Mouse (Mus musculus) liver, embryonic 12.5 days (tissue): Measurements from ENCODE around the gene 1700001P01Rik. TPM values are rescaled to one million over a fixed set of nuclear protein-coding genes. Genes with fewer than 3 reads are reported as not detected.

Experiments used
- ATAC-seq: fragments of 200-750 bp; cut with Nextera tagmentation; 2 replicates; pipeline ENCODE4 v1.8.0; 2017; ENCODE audit warnings: moderate number of reproducible peaks, mild to moderate bottlenecking, moderate library complexity
- H3K27ac ChIP-seq: fragments of 300-500 bp; sonication (generic); 2 replicates; pipeline ENCODE4 v1.5.1; 2016; ENCODE audit warnings: mild to moderate bottlenecking
- H3K27me3 ChIP-seq: fragments of 300-500 bp; sonication (generic); replicated peaks from 2 replicates; pipeline ENCODE4 v1.6.1; 2016; ENCODE audit warnings: mild to moderate bottlenecking, moderate library complexity
- H3K36me3 ChIP-seq: fragments of 300-500 bp; sonication (generic); 2 replicates; pipeline ENCODE4 v1.6.1; 2016; ENCODE audit warnings: mild to moderate bottlenecking, moderate library complexity
- H3K4me1 ChIP-seq: fragments of 300-500 bp; sonication (generic); 2 replicates; pipeline ENCODE4 v1.6.1; 2016
- H3K4me2 ChIP-seq: fragments of 300-500 bp; sonication (generic); 2 replicates; pipeline ENCODE4 v1.6.1; 2016; ENCODE audit warnings: mild to moderate bottlenecking, moderate library complexity
- H3K4me3 ChIP-seq: fragments of 300-500 bp; sonication (generic); 2 replicates; pipeline ENCODE4 v1.5.1; 2016; ENCODE audit warnings: mild to moderate bottlenecking, moderate library complexity
- H3K9ac ChIP-seq: fragments of 300-500 bp; sonication (generic); 2 replicates; pipeline ENCODE4 v1.6.1; 2016; ENCODE audit warnings: mild to moderate bottlenecking, moderate library complexity
- H3K9me3 ChIP-seq: fragments of 300-500 bp; sonication (generic); replicated peaks from 2 replicates; pipeline ENCODE4 v1.6.1; 2016; ENCODE audit warnings: mild to moderate bottlenecking, moderate library complexity
- WGBS: fragments of 180-500 bp; shearing (Covaris S2); methylation state at CpG from one replicate; pipeline ENCODE4 v1.1.7; 2016; ENCODE audit not compliant: insufficient replicate concordance; 5-methylcytosine and 5-hydroxymethylcytosine counted together
- polyA plus RNA-seq: library from polyadenylated mRNA; unstranded; fragments of >200 nt; fragmentation: Nextera tagmentation; extraction: Ambion mirVana; gene quantifications from 2 replicates; pipeline ENCODE4 v1.2.1, GENCODE M21; 2016

The 1700001P01Rik gene
- polyA plus RNA-seq, 1 experiment from 2014 or later = not detected

DNA sequence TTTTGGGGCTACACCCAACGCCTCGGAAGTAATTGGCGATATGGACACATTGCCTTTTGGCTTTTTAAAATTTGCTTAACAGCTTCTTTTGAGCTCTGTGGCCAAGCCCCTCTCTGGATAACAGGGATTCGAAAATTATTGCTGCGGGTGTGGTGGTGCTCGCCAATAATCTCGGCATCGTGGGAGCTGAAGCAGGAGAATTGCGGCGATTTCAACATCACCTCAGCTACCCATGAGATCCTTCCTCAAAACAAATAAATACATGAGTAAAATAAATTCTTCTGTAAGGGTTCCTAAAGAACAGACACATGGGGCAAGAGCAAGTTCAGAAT, 6.8 kb upstream of the 1700001P01Rik start:
- WGBS = under 1% methylated on average over 10 of the region's 10 CpGs
- ATAC-seq = no peak; the same call in 1 of the 2 replicates

DNA sequence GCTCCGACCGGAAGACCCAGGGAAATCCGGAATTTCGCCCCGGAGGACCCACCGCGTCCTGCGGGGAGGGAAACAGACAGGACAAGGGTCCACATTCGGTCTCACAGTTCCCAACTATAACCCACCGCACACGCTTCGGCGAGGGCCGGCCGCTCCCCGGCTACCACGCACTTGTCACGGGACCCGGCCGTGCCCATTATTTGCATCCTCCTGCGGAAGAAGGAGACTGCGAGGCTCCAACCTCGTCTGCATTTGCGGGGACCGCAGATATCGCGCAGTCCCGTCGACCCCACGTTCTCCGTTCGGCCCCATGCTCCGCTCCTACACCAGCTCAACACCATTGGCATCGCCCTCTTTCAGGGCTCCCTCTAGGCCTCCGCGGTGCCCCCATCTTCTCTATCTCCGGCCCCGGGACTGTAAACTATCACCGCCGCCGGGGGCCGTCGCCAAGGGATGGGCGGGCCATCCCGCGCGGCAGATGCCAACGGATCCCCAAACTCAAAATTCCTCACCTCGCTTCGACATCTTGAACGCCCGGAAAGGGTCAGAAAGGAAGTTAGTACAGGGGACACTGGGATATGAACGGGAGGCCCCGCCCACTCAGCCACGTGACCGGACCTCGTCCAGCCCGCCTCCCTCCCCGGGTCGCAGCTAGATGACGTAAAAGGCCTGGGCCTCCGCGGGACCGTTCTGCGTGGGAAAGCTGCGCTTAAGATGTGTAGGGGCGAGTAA, 6.3 kb upstream of the 1700001P01Rik start, which contains the start of gene Rpl23:
Rpl23 (minus strand) TSS at position 606 of the 732 bp plus-strand sequence.
- peak; percentile 90 for ATAC-seq
- peak within 1 kb of the TSS; percentile 91 for H3K9ac ChIP-seq

More for the DNA sequence above, 6.8 kb upstream of the 1700001P01Rik start:
- Histone ChIP-seq H3K36me3 (peaks cover 43% of the 10 kb centered on the region), H3K27ac (peak overlapping the region; percentile 88), H3K27me3 (no peaks in the 10 kb centered on the region; the same call in 1 of the 2 replicates), H3K4me2 (peak overlapping the region; percentile 74), H3K9ac (peak overlapping the region; percentile 64), H3K4me1 (peaks cover 36% of the 10 kb centered on the region), H3K4me3 (peak overlapping the region; percentile 80), H3K9me3 (no peaks in the 10 kb centered on the region)

DNA sequence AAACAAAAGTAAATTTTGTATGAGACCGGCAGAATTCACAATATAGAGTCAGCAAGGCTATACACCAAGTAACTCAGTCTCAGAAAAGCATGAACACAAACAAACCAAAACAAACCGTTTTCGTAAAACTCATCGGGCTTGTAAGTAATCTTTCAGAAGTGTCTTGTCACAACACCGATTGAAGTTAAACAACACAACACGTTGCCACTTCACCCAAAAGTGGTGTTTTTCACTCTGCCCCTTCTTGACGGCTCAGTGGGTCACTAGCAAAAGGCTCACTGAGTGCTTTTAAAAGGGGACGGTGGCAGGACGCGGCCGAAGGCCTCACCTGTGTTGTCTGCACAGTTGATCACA, 5.7 kb upstream of the 1700001P01Rik start:
- Histone ChIP-seq H3K27ac (peak overlapping the region; percentile 88), H3K9me3 (no peaks in the 10 kb centered on the region), H3K9ac (peak overlapping the region; percentile 91), H3K36me3 (peaks cover 54% of the 10 kb centered on the region), H3K4me3 (peak overlapping the region; percentile 80), H3K4me2 (peak overlapping the region; percentile 74), H3K27me3 (no peaks in the 10 kb centered on the region), H3K4me1 (peaks cover 36% of the 10 kb centered on the region)
- ATAC-seq = no peak
- under 1% methylated on average over 11 of the region's 11 CpGs for WGBS

More for the DNA sequence above, 6.3 kb upstream of the 1700001P01Rik start, which contains the start of gene Rpl23:
- Histone ChIP-seq H3K9me3 (no peaks in the 10 kb centered on the region), H3K27me3 (no peaks in the 10 kb centered on the region; the same call in 1 of the 2 replicates), H3K4me1 (peaks cover 36% of the 10 kb centered on the region), H3K4me2 (peak within 1 kb of the TSS; percentile 74), H3K27ac (peak within 1 kb of the TSS; percentile 88), H3K36me3 (peaks cover 49% of the 10 kb centered on the region), H3K4me3 (peak within 1 kb of the TSS; percentile 80)
- WGBS = under 1% methylated on average over 67 of the region's 67 CpGs

DNA sequence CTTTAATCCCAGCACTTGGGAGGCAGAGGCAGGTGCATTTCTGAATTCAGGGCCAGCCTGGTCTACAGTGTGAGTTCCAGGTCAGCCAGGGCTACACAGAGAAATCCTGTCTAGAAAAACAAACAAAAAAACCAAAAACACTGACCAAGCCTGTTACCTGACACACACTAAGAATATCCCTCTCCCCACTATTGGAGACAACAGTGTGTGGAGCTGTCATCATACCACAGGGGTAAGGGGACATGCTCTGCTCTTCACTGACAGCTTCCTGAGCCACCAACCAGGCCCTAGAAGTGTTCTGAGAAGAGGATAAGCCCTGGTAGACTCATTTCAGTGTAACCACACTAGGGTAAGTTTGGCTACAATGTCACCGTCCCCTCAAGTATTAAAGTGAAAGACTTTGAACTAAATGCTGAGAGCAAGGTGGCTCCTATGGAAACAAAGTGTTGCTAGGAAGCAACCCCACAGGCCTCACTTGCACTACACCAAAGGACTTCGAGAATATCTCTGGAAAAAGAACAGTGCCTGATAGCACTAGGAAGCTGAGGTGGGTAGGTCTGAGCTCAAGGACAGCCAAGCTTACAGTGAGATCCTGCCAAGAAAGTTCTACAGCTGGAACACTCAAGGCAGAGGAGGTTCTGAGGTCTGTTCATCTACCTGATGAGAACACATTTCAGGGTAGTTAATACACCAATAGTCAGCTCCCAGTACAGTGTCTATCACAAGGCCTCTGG, 4.4 kb upstream of the 1700001P01Rik start:
- H3K9ac ChIP-seq = peak overlapping the region; percentile 91
- no peaks in the 10 kb centered on the region for H3K27me3 ChIP-seq
- 37% methylated on average over 2 of the region's 2 CpGs for WGBS
- H3K9me3 ChIP-seq = no peaks in the 10 kb centered on the region
- peak overlapping the region; percentile 88 for H3K27ac ChIP-seq
- H3K4me3 ChIP-seq = peak overlapping the region; percentile 80
- peak overlapping the region; percentile 74 for H3K4me2 ChIP-seq
- peaks cover 67% of the 10 kb centered on the region for H3K36me3 ChIP-seq
- peaks cover 47% of the 10 kb centered on the region for H3K4me1 ChIP-seq
- ATAC-seq = no peak

DNA sequence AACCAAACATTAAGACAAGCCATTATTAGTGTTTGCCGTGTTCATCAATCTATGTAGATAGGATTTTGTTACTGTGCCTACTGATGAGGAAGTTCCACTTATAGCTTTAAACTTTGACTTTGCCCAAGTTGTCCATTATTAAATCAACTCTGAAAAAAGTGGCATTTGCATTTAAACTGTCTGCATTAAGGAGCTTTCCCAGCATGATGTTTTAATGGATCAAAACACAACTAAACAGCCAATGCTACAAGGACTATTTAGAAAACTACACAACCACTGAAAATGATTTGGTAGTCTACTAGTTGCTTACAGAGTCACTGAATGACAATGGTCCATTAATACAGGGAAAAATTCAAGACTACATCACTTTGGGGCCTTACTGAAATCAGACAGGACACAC, 3.2 kb upstream of the 1700001P01Rik start:
- Histone ChIP-seq H3K36me3 (peaks cover 65% of the 10 kb centered on the region), H3K4me1 (peaks cover 47% of the 10 kb centered on the region), H3K27me3 (no peaks in the 10 kb centered on the region), H3K4me2 (peak overlapping the region; percentile 43), H3K27ac (peak overlapping the region; percentile 71), H3K9ac (peak overlapping the region; percentile 30; the same call in 1 of the 2 replicates), H3K9me3 (no peaks in the 10 kb centered on the region), H3K4me3 (peak overlapping the region; percentile 33)
- 79% methylated on average over 1 of the region's 1 CpGs for WGBS
- ATAC-seq = no peak

DNA sequence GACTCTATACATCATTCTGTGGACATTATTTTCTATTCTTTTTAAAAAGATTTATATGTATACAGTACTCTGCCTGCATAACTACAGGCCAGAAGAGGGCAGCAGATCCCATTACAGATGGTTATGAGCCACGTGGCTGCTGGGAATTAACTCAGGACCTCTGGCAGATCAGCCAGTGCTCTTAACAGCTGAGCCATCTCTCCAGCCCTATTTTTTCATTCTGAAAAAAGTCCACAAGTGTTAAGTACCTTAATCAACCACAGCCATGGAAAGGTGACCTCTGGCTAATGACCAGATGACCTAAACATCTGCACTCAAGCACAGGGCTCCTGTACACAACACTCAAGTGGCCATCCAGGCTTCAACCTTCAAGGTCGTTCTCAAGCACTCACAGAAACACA, 1.4 kb upstream of the 1700001P01Rik start:
- Histone ChIP-seq H3K36me3 (peaks cover 65% of the 10 kb centered on the region), H3K27me3 (no peaks in the 10 kb centered on the region), H3K9ac (no peak overlapping the region), H3K4me1 (peaks cover 37% of the 10 kb centered on the region), H3K4me3 (no peak overlapping the region), H3K4me2 (no peak overlapping the region), H3K9me3 (no peaks in the 10 kb centered on the region), H3K27ac (peak overlapping the region; percentile 29; the same call in 1 of the 2 replicates)
- 43% methylated on average over 2 of the region's 2 CpGs for WGBS
- no peak; the same call in 1 of the 2 replicates for ATAC-seq

DNA sequence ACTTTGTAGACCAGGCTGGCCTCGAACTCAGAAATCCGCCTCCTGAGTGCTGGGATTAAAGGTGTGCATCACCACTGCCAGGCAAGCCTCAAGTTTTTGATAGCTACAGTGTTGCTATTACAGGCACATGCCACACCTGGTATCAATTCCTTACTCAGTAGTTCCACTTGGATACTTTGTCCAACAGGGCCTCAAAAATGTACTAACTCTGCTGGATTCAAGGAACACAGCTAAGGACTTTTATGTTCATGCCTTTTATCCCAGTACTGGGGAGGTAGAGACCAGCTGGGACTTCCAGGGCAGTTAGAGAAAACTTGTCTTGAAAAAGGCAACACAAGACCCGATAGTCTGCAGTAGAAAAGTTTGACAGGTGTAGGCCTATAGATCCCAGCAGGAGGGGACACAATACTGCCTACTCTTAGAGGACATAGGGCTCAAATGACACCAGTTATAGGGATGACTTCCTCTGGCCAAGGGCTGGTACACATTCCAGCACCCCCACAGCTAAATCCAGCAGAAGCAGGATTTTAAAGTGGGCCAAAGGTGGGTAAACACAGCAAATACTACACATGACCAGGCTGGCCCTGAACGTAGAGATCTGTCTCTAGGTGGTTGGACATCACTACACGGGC, 895 bp upstream of the 1700001P01Rik start:
- H3K9me3 ChIP-seq = no peaks in the 10 kb centered on the region
- no peak overlapping the region for H3K4me3 ChIP-seq
- no peak overlapping the region for H3K9ac ChIP-seq
- peaks cover 37% of the 10 kb centered on the region for H3K4me1 ChIP-seq
- peak overlapping the region; percentile 55 for H3K27ac ChIP-seq
- peak; percentile 40 for ATAC-seq
- peaks cover 65% of the 10 kb centered on the region for H3K36me3 ChIP-seq
- 55% methylated on average over 5 of the region's 5 CpGs for WGBS
- no peaks in the 10 kb centered on the region for H3K27me3 ChIP-seq
- no peak overlapping the region for H3K4me2 ChIP-seq

DNA sequence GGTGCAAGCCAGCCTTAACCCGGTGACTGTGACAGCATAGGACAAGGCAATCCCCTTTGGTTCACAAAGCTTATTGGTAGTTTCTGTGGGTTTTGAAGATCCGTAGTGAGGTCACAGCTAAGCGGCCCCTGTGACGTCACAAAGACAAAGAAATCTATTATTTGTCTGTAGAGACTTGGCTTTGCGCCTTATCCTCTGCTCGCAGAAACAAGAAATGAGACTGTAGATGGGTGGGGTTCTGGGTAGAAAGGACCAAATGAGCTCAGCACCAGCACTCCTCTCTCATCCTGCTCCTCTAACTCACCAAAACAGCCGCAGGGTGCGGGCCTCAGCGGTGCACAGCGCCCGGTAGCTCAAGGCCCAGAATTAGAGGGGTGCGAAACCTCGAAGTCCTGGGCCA, 532 bp downstream of the 1700001P01Rik start:
- Histone ChIP-seq H3K9ac (no peak overlapping the region), H3K4me3 (no peak overlapping the region), H3K4me1 (peaks cover 26% of the 10 kb centered on the region), H3K27ac (no peak overlapping the region), H3K9me3 (no peaks in the 10 kb centered on the region), H3K36me3 (peaks cover 51% of the 10 kb centered on the region), H3K4me2 (no peak overlapping the region), H3K27me3 (no peaks in the 10 kb centered on the region)
- WGBS = 68% methylated on average over 13 of the region's 13 CpGs
- no peak for ATAC-seq

DNA sequence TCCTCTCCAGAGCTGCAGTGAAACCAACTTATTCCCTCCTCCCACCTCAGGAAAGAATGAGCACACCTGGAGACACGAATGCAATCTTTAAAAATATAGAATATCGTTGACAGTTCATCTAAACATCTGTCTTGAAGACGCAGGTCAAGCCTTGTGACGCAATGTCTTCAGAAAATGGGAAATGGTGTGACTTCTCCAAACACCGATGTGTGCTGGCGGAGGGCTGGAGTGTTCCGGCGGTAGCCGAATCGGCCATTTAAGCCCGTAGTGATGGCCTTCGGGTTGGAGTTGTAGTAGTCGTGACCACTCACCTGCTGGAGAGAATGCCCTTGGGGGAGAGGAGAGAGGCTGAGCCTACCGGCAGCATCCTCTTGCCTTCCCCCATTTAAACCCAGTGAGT, 4.3 kb downstream of the 1700001P01Rik start:
- 67% methylated on average over 14 of the region's 14 CpGs for WGBS
- H3K27ac ChIP-seq = no peak overlapping the region
- no peak overlapping the region for H3K4me2 ChIP-seq
- no peak for ATAC-seq
- H3K4me3 ChIP-seq = no peak overlapping the region
- peaks cover 14% of the 10 kb centered on the region for H3K36me3 ChIP-seq
- no peaks in the 10 kb centered on the region for H3K9me3 ChIP-seq
- H3K4me1 ChIP-seq = peaks cover 16% of the 10 kb centered on the region
- 0 out of 2 replicates have a peak, but pooled peaks cover 4% of the 10 kb centered on the region for H3K27me3 ChIP-seq
- no peak overlapping the region for H3K9ac ChIP-seq

DNA sequence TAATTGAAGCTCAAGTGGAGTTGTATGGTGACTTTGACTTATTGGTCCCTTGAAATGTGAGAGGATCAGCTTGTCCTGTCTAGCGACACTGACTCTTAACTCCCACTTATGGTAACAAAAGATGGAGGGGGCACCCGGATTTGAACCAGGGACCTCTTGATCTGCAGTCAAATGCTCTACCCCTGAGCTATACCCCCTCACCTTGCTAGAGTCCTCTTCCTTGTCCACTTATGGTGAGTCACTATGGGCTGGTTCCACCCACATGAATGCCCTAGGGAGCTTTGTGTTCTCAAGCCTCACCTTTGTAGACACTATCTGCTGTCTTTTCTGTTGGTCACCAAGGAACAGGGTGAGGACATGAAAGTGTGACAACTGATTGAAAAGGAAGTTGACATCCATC, 6.0 kb downstream of the 1700001P01Rik start:
- no peak for ATAC-seq
- 0 out of 2 replicates have a peak, but pooled peaks cover 4% of the 10 kb centered on the region for H3K27me3 ChIP-seq
- 27% methylated on average over 2 of the region's 2 CpGs for WGBS

DNA sequence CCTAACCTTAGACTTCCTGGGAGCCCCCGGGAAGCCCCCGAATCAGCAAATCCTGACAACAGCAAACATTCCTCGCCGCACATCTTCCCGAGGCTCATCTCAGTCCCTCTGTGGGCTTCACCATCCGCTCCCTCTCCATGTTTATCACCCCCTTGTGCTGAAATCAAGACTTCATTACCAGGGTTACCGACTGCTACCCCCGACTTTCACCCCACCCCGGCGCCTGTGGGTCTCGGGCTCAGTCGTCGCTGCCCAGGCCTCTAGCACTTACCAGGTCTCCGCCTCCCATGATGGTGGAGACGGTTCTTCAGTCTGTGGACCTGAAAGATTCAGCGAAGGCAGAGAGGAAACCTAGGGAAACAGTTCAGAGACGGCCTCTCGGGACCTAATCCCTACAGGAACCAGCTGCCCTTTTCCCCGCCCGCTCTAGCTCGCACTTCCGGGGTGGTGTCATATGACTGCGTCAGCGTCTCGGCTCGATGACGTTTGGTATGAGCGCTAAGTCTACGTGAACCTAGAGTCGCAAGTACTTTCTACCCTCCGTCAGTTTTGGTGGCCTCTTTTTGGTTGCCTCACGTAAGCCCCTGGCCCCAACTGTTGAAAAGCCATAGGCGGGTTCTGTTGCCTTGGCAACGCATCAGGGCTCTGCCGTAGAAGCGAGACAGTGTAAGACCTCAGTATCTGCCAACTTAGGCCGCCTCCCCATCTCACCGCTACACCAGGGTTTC, 9.4 kb downstream of the 1700001P01Rik start, which contains the start of gene Cwc25:
Cwc25 (minus strand) TSS at position 403 of the 728 bp plus-strand sequence.
- WGBS = under 1% methylated on average over 38 of the region's 38 CpGs
- H3K27me3 ChIP-seq = 0 out of 2 replicates have a peak, but pooled peaks cover 4% of the 10 kb centered on the region

More for the DNA sequence above, 6.0 kb downstream of the 1700001P01Rik start:
- H3K4me3 ChIP-seq = no peak overlapping the region
- H3K9me3 ChIP-seq = no peaks in the 10 kb centered on the region
- peaks cover 19% of the 10 kb centered on the region for H3K4me1 ChIP-seq
- no peak overlapping the region for H3K4me2 ChIP-seq
- no peaks in the 10 kb centered on the region for H3K36me3 ChIP-seq
- no peak overlapping the region for H3K27ac ChIP-seq
- no peak overlapping the region for H3K9ac ChIP-seq

More for the DNA sequence above, 9.4 kb downstream of the 1700001P01Rik start, which contains the start of gene Cwc25:
- H3K27ac ChIP-seq = peak within 1 kb of the TSS; percentile 94
- peaks cover 30% of the 10 kb centered on the region for H3K36me3 ChIP-seq
- H3K9ac ChIP-seq = peak within 1 kb of the TSS; percentile 91
- H3K4me1 ChIP-seq = peaks cover 24% of the 10 kb centered on the region
- H3K4me2 ChIP-seq = peak within 1 kb of the TSS; percentile 84
- H3K4me3 ChIP-seq = peak within 1 kb of the TSS; percentile 95
- no peaks in the 10 kb centered on the region for H3K9me3 ChIP-seq
- ATAC-seq = peak; percentile 93
